Mouse (Mus musculus) cortical plate, adult 2 months (tissue): ENCODE measurements around the gene Ngdn.

Experiments
- CTCF ChIP-seq: fragments of 200-500 bp; IDR thresholded peaks from 2 replicates; pipeline ENCODE4 v1.5.1; 2011; ENCODE audit warnings: mild to moderate bottlenecking, control low read depth, low read length; ENCODE audit not compliant: insufficient read depth; ENCODE audit errors: extremely low read depth
- POLR2A ChIP-seq: fragments of 200-500 bp; IDR thresholded peaks from 2 replicates; pipeline ENCODE4 v1.6.1; 2011; ENCODE audit warnings: mild to moderate bottlenecking, low read length, control low read depth; ENCODE audit not compliant: insufficient read depth; ENCODE audit errors: extremely low read depth

- TF ChIP-seq CTCF, result no peak
- TF ChIP-seq POLR2A, result no peak
Observed at GRCm38 (mm10) chr14:55007120-55007908, 7.9 kb upstream of the Ngdn start.
